Mouse (Mus musculus): ENCODE measurements around the gene Ifitm3.

Ifitm3 gene

GRCm38 (mm10) chr7:140962733-140963132 lies 47.8 kb downstream of the Ifitm3 start:
- DNase-seq (ENCODE audit: low read depth): no peak

GRCm38 (mm10) chr7:140961416-140961815 lies 49.2 kb downstream of the Ifitm3 start:
- DNase-seq (ENCODE audit: low read depth): no peak

GRCm38 (mm10) chr7:140960026-140960425 lies 50.5 kb downstream of the Ifitm3 start:
- no peak for DNase-seq (ENCODE audit: low read depth)

Data from c-Kit-positive CD71-negative TER-119-negative erythroid progenitor cells, embryonic 14.5 days (primary cell).